Mouse (Mus musculus): Measurements from ENCODE around the gene Gm28051. TPM values are rescaled to one million over a fixed set of nuclear protein-coding genes. Genes with fewer than 3 reads are reported as not detected.

The Gm28051 gene
- total RNA-seq, 2 experiments from 2014 or later: not detected

GRCm38 (mm10) chr12:102713153-102713865 is 44.3 kb downstream of the Gm28051 start:
- no peak overlapping the region for H3K27ac ChIP-seq
- no peak for TF ChIP-seq CTCF (conservative IDR thresholded peaks at IDR 0.05)
- no peak for DNase-seq (ENCODE audit: low spot score in 2 of 2)
- no peak overlapping the region for H3K4me3 ChIP-seq

- TF ChIP-seq CTCF (conservative IDR thresholded peaks at IDR 0.05): no peak
- no peak for DNase-seq (ENCODE audit: low spot score in 2 of 2)
- H3K4me3 ChIP-seq: no peak overlapping the region
- no peak overlapping the region for H3K27ac ChIP-seq
These were observed 46.7 kb downstream of the Gm28051 start for GRCm38 (mm10) chr12:102710851-102711375.

- TF ChIP-seq CTCF (conservative IDR thresholded peaks at IDR 0.05): no peak
- Histone ChIP-seq H3K4me3 (no peak overlapping the region), H3K27ac (no peak overlapping the region)
- no peak for DNase-seq (ENCODE audit: low spot score in 2 of 2)
These were observed 47.7 kb downstream of the Gm28051 start for GRCm38 (mm10) chr12:102709896-102710295.

- Histone ChIP-seq H3K27ac (no peak overlapping the region), H3K4me3 (no peak overlapping the region)
- DNase-seq (ENCODE audit: low spot score in 2 of 2): no peak
- TF ChIP-seq CTCF (conservative IDR thresholded peaks at IDR 0.05): peak; percentile 64
These were observed 49.3 kb downstream of the Gm28051 start for GRCm38 (mm10) chr12:102708220-102708619.

- Histone ChIP-seq H3K27ac (no peak overlapping the region), H3K4me3 (no peak overlapping the region)
- TF ChIP-seq CTCF (conservative IDR thresholded peaks at IDR 0.05): no peak
- DNase-seq (ENCODE audit: low spot score in 2 of 2): no peak
These were observed 50.6 kb downstream of the Gm28051 start for GRCm38 (mm10) chr12:102706833-102707463.

- no peak for DNase-seq (ENCODE audit: low spot score in 2 of 2)
- Histone ChIP-seq H3K4me3 (peak overlapping the region; percentile 55; the same call in 1 of the 2 replicates), H3K27ac (peak overlapping the region; percentile 90)
- peak; percentile 43 for TF ChIP-seq CTCF (conservative IDR thresholded peaks at IDR 0.05)
These were observed 51.5 kb downstream of the Gm28051 start for GRCm38 (mm10) chr12:102705906-102706640.

- peak; percentile 97 for TF ChIP-seq CTCF (conservative IDR thresholded peaks at IDR 0.05)
- peak; percentile 84 to 94 for DNase-seq (ENCODE audit: low spot score in 2 of 2)
- peak overlapping the region; percentile 90 for H3K27ac ChIP-seq
- peak overlapping the region; percentile 55 for H3K4me3 ChIP-seq
These were observed 52.2 kb downstream of the Gm28051 start for GRCm38 (mm10) chr12:102705216-102705871.

- Histone ChIP-seq H3K4me3 (peak within 1 kb of the TSS; percentile 95), H3K27ac (peak within 1 kb of the TSS; percentile 95)
- TF ChIP-seq CTCF (conservative IDR thresholded peaks at IDR 0.05): no peak
- peak in 1 of 2 experiments; percentile 63 for DNase-seq (ENCODE audit: low spot score in 2 of 2)
These were observed 52.9 kb downstream of the Gm28051 start, which contains the start of gene Itpk1 for GRCm38 (mm10) chr12:102704457-102705198. Gene Itpk1, minus strand, starts transcription at chr12:102704930.

GRCm38 (mm10) chr12:102703921-102704408 is 53.6 kb downstream of the Gm28051 start:
- no peak for TF ChIP-seq CTCF (conservative IDR thresholded peaks at IDR 0.05)
- DNase-seq (ENCODE audit: low spot score in 2 of 2): no peak
- Histone ChIP-seq H3K27ac (peak overlapping the region; percentile 95), H3K4me3 (peak overlapping the region; percentile 95)

GRCm38 (mm10) chr12:102703441-102703840 is 54.1 kb downstream of the Gm28051 start:
- Histone ChIP-seq H3K4me3 (peak overlapping the region; percentile 95), H3K27ac (peak overlapping the region; percentile 95)
- DNase-seq (ENCODE audit: low spot score in 2 of 2): no peak
- TF ChIP-seq CTCF (conservative IDR thresholded peaks at IDR 0.05): no peak

GRCm38 (mm10) chr12:102703111-102703412 is 54.5 kb downstream of the Gm28051 start:
- TF ChIP-seq CTCF (conservative IDR thresholded peaks at IDR 0.05): peak; percentile 59
- Histone ChIP-seq H3K27ac (peak overlapping the region; percentile 95), H3K4me3 (peak overlapping the region; percentile 95)
- DNase-seq (ENCODE audit: low spot score in 2 of 2): peak in 1 of 2 experiments; percentile 40
